Mouse (Mus musculus) hindbrain, embryonic 10.5 days (tissue): ENCODE measurements around the gene Rabep1. TPM values are rescaled to one million over a fixed set of nuclear protein-coding genes. Genes with fewer than 3 reads are reported as not detected.

Source experiments
- DNase-seq: peaks from one replicate; pipeline ENCODE4 v3.0.0-alpha.2; 2017; ENCODE audit warnings: low spot score
- H3K27ac ChIP-seq: fragments of 300-500 bp; sonication (generic); 2 replicates; pipeline ENCODE4 v1.5.1; 2016; ENCODE audit warnings: mild to moderate bottlenecking, moderate library complexity
- H3K27me3 ChIP-seq: fragments of 300-500 bp; sonication (generic); 2 replicates; pipeline ENCODE4 v1.6.1; 2016; ENCODE audit warnings: mild to moderate bottlenecking; ENCODE audit not compliant: poor library complexity, insufficient read depth, severe bottlenecking
- H3K36me3 ChIP-seq: fragments of 300-500 bp; sonication (generic); 2 replicates; pipeline ENCODE4 v1.6.1; 2016; ENCODE audit warnings: mild to moderate bottlenecking, moderate library complexity
- H3K4me1 ChIP-seq: fragments of 300-500 bp; sonication (generic); replicated peaks from 2 replicates; pipeline ENCODE4 v1.6.1; 2016; ENCODE audit warnings: mild to moderate bottlenecking
- H3K4me3 ChIP-seq: fragments of 300-500 bp; sonication (generic); 2 replicates; pipeline ENCODE4 v1.5.1; 2016; ENCODE audit warnings: mild to moderate bottlenecking, moderate library complexity
- H3K9me3 ChIP-seq: fragments of 300-500 bp; sonication (generic); 2 replicates; pipeline ENCODE4 v1.6.1; 2016; ENCODE audit warnings: mild to moderate bottlenecking, moderate library complexity
- WGBS: fragments of 180-500 bp; shearing (Covaris S2); methylation state at CpG from one replicate; pipeline ENCODE4 v1.1.7; 2016; 5-methylcytosine and 5-hydroxymethylcytosine counted together
- polyA plus RNA-seq: library from polyadenylated mRNA; unstranded; fragments of >200 nt; fragmentation: Nextera tagmentation; extraction: Ambion mirVana; gene quantifications from 2 replicates; pipeline ENCODE4 v1.2.1, GENCODE M21; 2016

The Rabep1 gene
- polyA plus RNA-seq, 1 experiment from 2014 or later = 32.5 TPM

DNA sequence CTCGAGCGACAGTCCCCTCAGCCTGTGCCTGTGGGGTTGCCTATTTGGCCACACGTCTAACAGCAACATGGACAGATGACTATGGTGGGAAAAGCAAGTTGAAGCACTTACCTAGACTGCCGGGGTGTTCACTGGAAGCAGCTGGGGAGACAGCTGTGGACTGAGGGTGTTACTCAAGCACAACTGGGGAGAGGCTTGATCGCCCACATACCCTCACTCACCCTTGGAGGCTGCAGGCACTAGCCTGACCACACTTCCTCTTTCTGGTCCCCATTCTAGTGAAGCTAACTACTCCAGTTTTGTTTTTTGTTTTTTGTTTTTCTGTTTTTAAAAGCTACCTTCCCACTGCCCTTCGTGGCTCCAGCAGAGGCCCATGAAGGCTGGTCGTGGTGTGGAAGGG is 32.2 kb upstream of the Rabep1 start, which contains the start of gene Scimp:
Gene Scimp, minus strand, starts transcription at position 222 of the 400 bp plus-strand sequence.
- WGBS = 79% methylated on average over 7 of the region's 7 CpGs
- H3K27me3 ChIP-seq = no peaks in the 10 kb centered on the region
- no peak within 1 kb of the TSS for H3K27ac ChIP-seq
- DNase-seq = no peak
- 0 out of 2 replicates have a peak, but pooled peaks cover 7% of the 10 kb centered on the region for H3K4me1 ChIP-seq
- no peaks in the 10 kb centered on the region for H3K9me3 ChIP-seq
- H3K4me3 ChIP-seq = no peak within 1 kb of the TSS
- no peaks in the 10 kb centered on the region for H3K36me3 ChIP-seq

DNA sequence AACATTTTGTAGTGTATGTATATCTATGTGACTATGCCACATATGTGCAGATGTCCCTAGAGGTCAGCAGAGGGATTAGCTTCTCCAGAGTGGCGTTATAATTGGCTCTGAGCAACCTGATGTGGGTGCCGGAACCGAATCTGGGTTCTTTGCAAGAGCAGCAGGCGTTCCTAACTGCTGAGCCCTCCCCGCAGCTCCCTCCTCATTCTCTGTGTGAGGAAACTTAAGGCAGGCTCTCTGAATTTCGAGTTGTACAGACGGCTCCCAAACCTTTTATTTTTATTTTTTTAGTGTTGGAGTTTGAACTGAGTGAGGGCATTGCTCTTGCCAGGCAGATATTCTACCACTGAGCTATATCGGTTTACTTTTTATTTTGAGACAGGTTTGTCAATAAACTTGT is 29.5 kb upstream of the Rabep1 start:
- WGBS = 84% methylated on average over 8 of the region's 8 CpGs
- no peaks in the 10 kb centered on the region for H3K4me1 ChIP-seq
- no peaks in the 10 kb centered on the region for H3K27me3 ChIP-seq

GRCm38 (mm10) chr11:70815498-70816078 is 29.0 kb upstream of the Rabep1 start:
- H3K4me1 ChIP-seq = no peaks in the 10 kb centered on the region
- WGBS = 32% methylated on average over 6 of the region's 6 CpGs
- H3K27ac ChIP-seq = no peak overlapping the region

More for the DNA sequence above, 29.5 kb upstream of the Rabep1 start:
- Histone ChIP-seq H3K4me3 (no peak overlapping the region), H3K27ac (no peak overlapping the region), H3K9me3 (no peaks in the 10 kb centered on the region), H3K36me3 (no peaks in the 10 kb centered on the region)
- DNase-seq = no peak

DNA sequence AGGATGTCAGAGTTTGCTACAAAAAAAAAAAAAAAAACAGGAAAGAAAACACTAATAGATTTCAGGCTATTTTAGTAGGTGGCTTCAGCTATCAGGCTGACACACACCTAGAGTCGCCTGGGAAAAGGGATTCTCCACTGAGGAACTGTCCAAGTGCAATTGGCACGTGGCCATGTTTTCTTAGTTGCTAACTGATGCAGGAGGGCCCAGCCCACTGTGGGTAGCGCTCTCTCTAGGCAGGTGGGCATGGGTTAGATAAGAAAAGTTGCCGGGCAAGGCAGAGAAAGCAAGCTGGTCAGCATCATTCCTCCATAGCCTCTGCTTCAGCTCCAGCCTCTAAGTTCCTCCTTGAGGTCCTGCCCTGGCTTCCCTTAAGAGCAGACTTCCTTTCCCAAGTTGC is 27.8 kb upstream of the Rabep1 start:
- 79% methylated on average over 4 of the region's 4 CpGs for WGBS
- no peaks in the 10 kb centered on the region for H3K27me3 ChIP-seq
- no peak overlapping the region for H3K27ac ChIP-seq
- no peaks in the 10 kb centered on the region for H3K9me3 ChIP-seq
- H3K36me3 ChIP-seq = no peaks in the 10 kb centered on the region
- DNase-seq = no peak
- peaks cover 2% of the 10 kb centered on the region for H3K4me1 ChIP-seq
- no peak overlapping the region for H3K4me3 ChIP-seq

More at GRCm38 (mm10) chr11:70815498-70816078, 29.0 kb upstream of the Rabep1 start:
- Histone ChIP-seq H3K4me3 (no peak overlapping the region), H3K9me3 (no peaks in the 10 kb centered on the region), H3K27me3 (no peaks in the 10 kb centered on the region), H3K36me3 (no peaks in the 10 kb centered on the region)
- peak; percentile 62 for DNase-seq

GRCm38 (mm10) chr11:70820120-70820519 is 24.5 kb upstream of the Rabep1 start:
- Histone ChIP-seq H3K27me3 (no peaks in the 10 kb centered on the region), H3K4me1 (peaks cover 9% of the 10 kb centered on the region), H3K4me3 (no peak overlapping the region), H3K27ac (no peak overlapping the region), H3K36me3 (no peaks in the 10 kb centered on the region), H3K9me3 (no peaks in the 10 kb centered on the region)
- WGBS = 86% methylated on average over 8 of the region's 8 CpGs
- no peak for DNase-seq

GRCm38 (mm10) chr11:70821728-70822591 is 22.6 kb upstream of the Rabep1 start:
- Histone ChIP-seq H3K27ac (peak overlapping the region; percentile 56; the same call in 1 of the 2 replicates), H3K27me3 (no peaks in the 10 kb centered on the region), H3K36me3 (no peaks in the 10 kb centered on the region), H3K4me1 (peaks cover 9% of the 10 kb centered on the region), H3K9me3 (no peaks in the 10 kb centered on the region), H3K4me3 (no peak overlapping the region)
- 63% methylated on average over 17 of the region's 17 CpGs for WGBS
- DNase-seq = peak; percentile 26

- 91% methylated on average over 2 of the region's 2 CpGs for WGBS
- DNase-seq = no peak
- no peaks in the 10 kb centered on the region for H3K9me3 ChIP-seq
- no peak overlapping the region for H3K4me3 ChIP-seq
- no peaks in the 10 kb centered on the region for H3K27me3 ChIP-seq
- H3K4me1 ChIP-seq = peaks cover 9% of the 10 kb centered on the region
- no peak overlapping the region for H3K27ac ChIP-seq
- no peaks in the 10 kb centered on the region for H3K36me3 ChIP-seq
These were observed 18.4 kb upstream of the Rabep1 start for GRCm38 (mm10) chr11:70826207-70826606.

GRCm38 (mm10) chr11:70828975-70829615 is 15.5 kb upstream of the Rabep1 start:
- 84% methylated on average over 11 of the region's 11 CpGs for WGBS
- H3K27me3 ChIP-seq = no peaks in the 10 kb centered on the region
- no peak for DNase-seq

GRCm38 (mm10) chr11:70831201-70831600 is 13.4 kb upstream of the Rabep1 start:
- WGBS = 64% methylated on average over 3 of the region's 3 CpGs
- no peaks in the 10 kb centered on the region for H3K4me1 ChIP-seq
- H3K27ac ChIP-seq = no peak overlapping the region
- H3K4me3 ChIP-seq = no peak overlapping the region
- no peaks in the 10 kb centered on the region for H3K36me3 ChIP-seq
- DNase-seq = no peak
- peaks cover 10% of the 10 kb centered on the region; the same call in 1 of the 2 replicates for H3K9me3 ChIP-seq
- no peaks in the 10 kb centered on the region for H3K27me3 ChIP-seq

More at GRCm38 (mm10) chr11:70828975-70829615, 15.5 kb upstream of the Rabep1 start:
- H3K9me3 ChIP-seq = peaks cover 10% of the 10 kb centered on the region; the same call in 1 of the 2 replicates
- no peak overlapping the region for H3K27ac ChIP-seq
- H3K4me3 ChIP-seq = no peak overlapping the region
- H3K4me1 ChIP-seq = no peaks in the 10 kb centered on the region
- no peaks in the 10 kb centered on the region for H3K36me3 ChIP-seq

DNA sequence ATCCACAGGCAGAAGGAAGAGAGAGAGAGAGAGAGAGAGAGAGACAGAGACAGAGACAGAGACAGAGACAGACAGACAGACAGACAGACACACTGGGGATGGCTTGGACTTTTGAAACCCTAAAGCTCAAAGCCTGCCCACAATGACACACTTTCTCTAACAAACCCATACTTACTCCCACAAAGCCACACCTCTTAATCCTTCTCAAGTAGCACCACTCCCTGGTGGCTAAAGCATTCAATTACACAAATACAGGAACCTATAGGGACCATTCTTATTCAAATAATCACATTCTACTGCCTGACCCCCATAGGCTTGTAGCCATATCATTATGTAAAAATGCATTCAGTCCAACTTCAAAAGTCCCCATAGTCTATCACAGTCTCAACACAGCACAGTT is 11.2 kb upstream of the Rabep1 start:
- Histone ChIP-seq H3K36me3 (no peaks in the 10 kb centered on the region), H3K4me3 (no peak overlapping the region), H3K27ac (no peak overlapping the region), H3K9me3 (peaks cover 10% of the 10 kb centered on the region; the same call in 1 of the 2 replicates), H3K4me1 (no peaks in the 10 kb centered on the region), H3K27me3 (no peaks in the 10 kb centered on the region)
- no peak for DNase-seq

GRCm38 (mm10) chr11:70833831-70834230 is 10.7 kb upstream of the Rabep1 start:
- Histone ChIP-seq H3K9me3 (peaks cover 10% of the 10 kb centered on the region; the same call in 1 of the 2 replicates), H3K4me3 (no peak overlapping the region), H3K36me3 (no peaks in the 10 kb centered on the region), H3K27me3 (no peaks in the 10 kb centered on the region), H3K4me1 (no peaks in the 10 kb centered on the region), H3K27ac (no peak overlapping the region)
- 75% methylated on average over 3 of the region's 3 CpGs for WGBS
- DNase-seq = no peak

DNA sequence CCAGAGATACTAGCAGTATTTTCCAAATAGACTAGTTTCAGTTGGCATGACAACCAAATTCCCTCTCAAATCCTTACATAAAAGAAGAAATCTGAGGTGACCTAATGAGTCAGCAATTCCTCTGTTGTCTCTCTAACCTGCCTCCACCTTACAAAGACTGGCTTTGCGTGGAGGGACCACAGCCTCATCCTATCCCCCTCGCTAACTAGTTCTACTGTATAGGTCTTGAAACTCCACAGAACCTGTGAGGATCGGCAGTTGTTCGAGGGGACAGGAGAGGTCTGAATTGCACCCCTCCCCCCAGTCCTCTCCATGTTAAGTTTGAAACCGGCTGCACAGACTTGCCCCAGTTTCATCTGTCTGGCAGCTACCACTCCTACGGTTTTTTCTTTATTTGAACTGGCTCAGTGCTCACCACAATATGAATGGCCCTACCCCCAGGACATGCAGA is 9.2 kb upstream of the Rabep1 start:
- Histone ChIP-seq H3K9me3 (peaks cover 10% of the 10 kb centered on the region; the same call in 1 of the 2 replicates), H3K36me3 (no peaks in the 10 kb centered on the region), H3K27ac (no peak overlapping the region), H3K27me3 (no peaks in the 10 kb centered on the region), H3K4me3 (no peak overlapping the region), H3K4me1 (no peaks in the 10 kb centered on the region)
- WGBS = 76% methylated on average over 6 of the region's 6 CpGs
- no peak for DNase-seq
